Mouse (Mus musculus): ENCODE data around the gene Gm20388. TPM values are rescaled to one million over a fixed set of nuclear protein-coding genes. Genes with fewer than 3 reads are reported as not detected.
A peak's percentile ranks its signal among the peaks of the same experiment; 100 is the strongest.

The Gm20388 gene
- polyA plus RNA-seq, 1 experiment from 2014 or later: not detected

DNA sequence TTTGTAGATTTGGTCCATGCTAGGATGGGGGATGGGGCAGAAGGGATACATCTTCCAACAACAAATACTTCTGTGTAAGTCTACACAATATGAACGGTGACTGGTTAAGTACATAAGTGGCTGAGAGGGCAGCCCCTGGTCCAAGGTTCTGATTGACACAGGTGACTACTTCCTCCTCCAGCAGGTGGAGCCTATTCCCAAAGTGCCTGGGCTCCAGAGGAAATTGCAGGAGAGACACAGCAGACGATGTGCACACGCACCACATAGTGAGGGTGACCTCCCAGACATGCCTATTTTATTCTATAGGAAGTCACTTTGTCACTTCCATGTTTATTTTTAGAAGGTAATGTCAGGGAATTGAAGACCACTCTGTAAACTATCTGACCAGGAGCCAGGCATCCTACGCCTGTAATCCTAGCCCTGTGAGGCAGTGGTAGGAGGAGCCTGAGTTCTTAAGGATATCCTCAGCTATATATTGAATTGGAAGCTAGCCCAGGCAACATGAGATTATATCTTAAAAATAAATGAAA is 3970.2 kb downstream of the Gm20388 start:
- no peak overlapping the region for H3K9ac ChIP-seq (ENCODE audit: low read length)
- ATAC-seq (ENCODE audit: low FRiP score, low TSS enrichment) (peak; percentile 38; the same call in 1 of the 2 replicates), DNase-seq (ENCODE audit: low spot score) (no peak)
- no peak overlapping the region for H3K27ac ChIP-seq (replicated peaks)
- H3K27me3 ChIP-seq (ENCODE audit: control insufficient read depth, insufficient read depth, low read length): no peaks in the 10 kb centered on the region
- 36% methylated on average over 4 of the region's 4 CpGs for WGBS
- H3K36me3 ChIP-seq (ENCODE audit: control insufficient read depth, insufficient read depth, low read length): no peaks in the 10 kb centered on the region
- H3K4me1 ChIP-seq (replicated peaks; ENCODE audit: control insufficient read depth, insufficient read depth): no peaks in the 10 kb centered on the region
- H3K9me3 ChIP-seq (ENCODE audit: control insufficient read depth, low read length): no peaks in the 10 kb centered on the region
- H3K4me2 ChIP-seq (replicated peaks; ENCODE audit: low read depth): no peak overlapping the region
- TF ChIP-seq EP300 (optimal IDR thresholded peaks at IDR 0.05): no peak
- peak; percentile 53 for TF ChIP-seq CTCF (IDR thresholded peaks at IDR 0.05; ENCODE audit: low read depth)
- H3K4me3 ChIP-seq (ENCODE audit: low read depth, low read length): no peak overlapping the region

DNA sequence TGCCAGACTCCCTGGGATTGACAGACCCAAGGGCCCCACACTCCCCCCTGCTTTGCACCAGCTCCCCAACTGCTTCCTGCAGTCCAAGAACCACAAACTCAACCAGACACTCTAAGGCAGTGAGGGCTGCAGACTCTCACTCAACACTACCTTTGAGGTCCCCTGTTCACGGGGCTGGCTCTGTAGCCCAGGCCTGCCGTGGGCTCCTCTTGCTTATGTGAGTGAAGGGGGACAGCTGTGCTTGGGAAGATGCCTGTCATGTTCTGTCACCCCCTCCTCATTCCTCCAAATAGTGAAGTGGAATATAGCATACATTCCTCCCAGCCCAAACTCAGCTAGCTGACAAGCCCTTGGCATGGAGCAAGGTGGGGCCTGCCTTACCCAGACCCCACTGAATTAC is 3971.8 kb downstream of the Gm20388 start:
- Histone ChIP-seq H3K4me3 (ENCODE audit: low read depth, low read length) (no peak overlapping the region), H3K9ac (ENCODE audit: low read length) (no peak overlapping the region), H3K36me3 (ENCODE audit: control insufficient read depth, insufficient read depth, low read length) (no peaks in the 10 kb centered on the region), H3K9me3 (ENCODE audit: control insufficient read depth, low read length) (no peaks in the 10 kb centered on the region), H3K27me3 (ENCODE audit: control insufficient read depth, insufficient read depth, low read length) (no peaks in the 10 kb centered on the region), H3K4me2 (replicated peaks; ENCODE audit: low read depth) (no peak overlapping the region), H3K27ac (replicated peaks) (no peak overlapping the region), H3K4me1 (replicated peaks; ENCODE audit: control insufficient read depth, insufficient read depth) (no peaks in the 10 kb centered on the region)
- WGBS: 66% methylated on average over 2 of the region's 2 CpGs
- DNase-seq (ENCODE audit: low spot score) (no peak), ATAC-seq (ENCODE audit: low FRiP score, low TSS enrichment) (no peak)
- TF ChIP-seq EP300 (optimal IDR thresholded peaks at IDR 0.05) (no peak), CTCF (IDR thresholded peaks at IDR 0.05; ENCODE audit: low read depth) (no peak)

DNA sequence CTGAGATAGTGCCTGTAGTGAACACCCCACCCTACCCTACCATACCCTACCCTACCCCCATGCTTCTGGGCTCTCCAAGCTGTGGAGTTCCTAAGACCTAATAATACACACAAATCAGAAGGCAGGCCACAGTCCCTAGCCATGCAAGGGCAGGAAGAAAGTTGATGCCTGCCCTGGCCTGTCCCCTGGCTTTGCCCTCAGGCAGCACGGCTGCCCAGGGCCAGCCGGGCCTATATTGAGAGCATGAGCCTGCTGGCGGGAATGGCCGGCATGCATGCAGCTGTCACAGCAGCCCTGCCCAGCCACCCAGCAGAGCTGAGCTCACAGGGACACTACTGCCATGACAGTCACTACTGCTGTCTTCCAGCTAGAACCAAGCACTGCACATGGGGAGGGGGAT is 3972.5 kb downstream of the Gm20388 start:
- ATAC-seq (ENCODE audit: low FRiP score, low TSS enrichment): no peak

DNA sequence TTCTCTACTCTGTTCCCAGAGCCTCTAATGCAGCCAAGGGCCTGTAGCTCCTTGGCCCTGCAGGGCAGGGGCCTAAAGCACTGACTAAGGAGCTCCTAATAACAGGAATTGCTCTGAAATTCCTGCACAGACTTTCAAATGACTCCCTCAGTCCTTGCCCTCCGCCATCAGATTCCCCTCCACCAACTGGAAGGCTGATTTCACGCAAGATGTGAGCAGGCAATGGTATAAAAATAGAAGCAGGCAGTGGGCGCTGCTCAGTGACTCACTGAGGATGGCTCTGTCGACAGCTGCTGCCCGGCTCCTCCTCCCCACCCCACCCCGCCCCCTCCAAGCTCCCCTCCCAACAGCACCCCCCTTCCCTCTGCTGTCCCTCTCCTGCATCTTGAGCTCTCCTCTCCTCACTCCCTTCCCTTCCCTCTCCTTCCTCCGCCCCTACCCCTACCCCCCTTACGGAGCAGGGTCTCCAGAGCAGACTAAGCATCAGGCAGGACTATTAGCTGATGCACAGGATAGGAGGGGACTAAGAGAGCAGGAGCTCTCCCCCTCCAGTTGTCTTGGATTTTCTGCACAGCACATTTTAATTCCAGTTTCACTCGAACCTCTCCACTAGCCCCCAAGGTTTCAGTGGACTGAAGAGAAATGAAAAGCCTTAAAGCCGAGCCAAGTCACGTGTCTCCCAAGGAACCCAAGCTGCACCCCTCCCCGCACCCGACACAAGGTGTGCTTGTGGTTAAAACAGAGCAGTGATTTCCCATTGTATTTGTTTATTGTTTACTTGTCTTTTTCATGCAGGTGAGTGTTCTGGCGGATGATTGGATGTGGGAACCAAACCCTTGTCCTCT is 3974.3 kb downstream of the Gm20388 start:
- Histone ChIP-seq H3K27me3 (ENCODE audit: control insufficient read depth, insufficient read depth, low read length) (no peaks in the 10 kb centered on the region), H3K9me3 (ENCODE audit: control insufficient read depth, low read length) (no peaks in the 10 kb centered on the region), H3K36me3 (ENCODE audit: control insufficient read depth, insufficient read depth, low read length) (no peaks in the 10 kb centered on the region), H3K4me1 (replicated peaks; ENCODE audit: control insufficient read depth, insufficient read depth) (no peaks in the 10 kb centered on the region), H3K4me2 (replicated peaks; ENCODE audit: low read depth) (no peak overlapping the region; the same call in 1 of the 2 replicates), H3K4me3 (ENCODE audit: low read depth, low read length) (no peak overlapping the region), H3K9ac (ENCODE audit: low read length) (no peak overlapping the region), H3K27ac (replicated peaks) (no peak overlapping the region)
- TF ChIP-seq EP300 (optimal IDR thresholded peaks at IDR 0.05): no peak
- 0 out of 2 replicates have a peak, but pooled peaks have one; percentile 10 for TF ChIP-seq CTCF (IDR thresholded peaks at IDR 0.05; ENCODE audit: low read depth)
- ATAC-seq (ENCODE audit: low FRiP score, low TSS enrichment) (peak; percentile 64), DNase-seq (ENCODE audit: low spot score) (peak; percentile 38)
- WGBS: 2% methylated on average over 14 of the region's 14 CpGs

More for the DNA sequence above, 3972.5 kb downstream of the Gm20388 start:
- H3K27me3 ChIP-seq (ENCODE audit: control insufficient read depth, insufficient read depth, low read length): no peaks in the 10 kb centered on the region
- no peaks in the 10 kb centered on the region for H3K4me1 ChIP-seq (replicated peaks; ENCODE audit: control insufficient read depth, insufficient read depth)
- H3K9me3 ChIP-seq (ENCODE audit: control insufficient read depth, low read length): no peaks in the 10 kb centered on the region
- H3K4me2 ChIP-seq (replicated peaks; ENCODE audit: low read depth): no peak overlapping the region
- no peaks in the 10 kb centered on the region for H3K36me3 ChIP-seq (ENCODE audit: control insufficient read depth, insufficient read depth, low read length)
- H3K9ac ChIP-seq (ENCODE audit: low read length): no peak overlapping the region
- H3K27ac ChIP-seq (replicated peaks): no peak overlapping the region
- TF ChIP-seq CTCF (IDR thresholded peaks at IDR 0.05; ENCODE audit: low read depth) (no peak), EP300 (optimal IDR thresholded peaks at IDR 0.05) (no peak)
- WGBS: 78% methylated on average over 4 of the region's 4 CpGs
- H3K4me3 ChIP-seq (ENCODE audit: low read depth, low read length): no peak overlapping the region
- no peak for DNase-seq (ENCODE audit: low spot score)

DNA sequence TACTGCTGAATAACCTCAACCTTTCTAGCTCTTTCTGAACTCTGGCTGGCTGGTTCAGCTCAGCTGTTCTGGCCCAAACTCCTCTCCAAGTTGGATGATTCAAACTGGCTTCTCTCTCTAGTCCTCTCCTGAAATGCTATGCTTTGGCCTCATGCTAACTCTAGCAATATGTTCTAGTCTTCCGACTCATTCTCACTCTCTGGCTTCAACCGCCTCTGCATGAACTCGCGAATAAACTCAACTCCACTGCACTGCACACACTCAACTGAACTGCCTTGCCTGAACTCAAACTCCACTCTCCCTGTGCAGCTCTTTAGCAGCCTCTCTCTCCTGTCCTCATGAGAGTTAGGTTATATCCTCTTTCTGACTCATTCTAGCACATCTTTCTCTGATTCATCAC is 3976.5 kb downstream of the Gm20388 start:
- H3K27me3 ChIP-seq (ENCODE audit: control insufficient read depth, insufficient read depth, low read length): peaks cover 9% of the 10 kb centered on the region
- H3K9me3 ChIP-seq (ENCODE audit: control insufficient read depth, low read length): no peaks in the 10 kb centered on the region
- H3K4me2 ChIP-seq (replicated peaks; ENCODE audit: low read depth): no peak overlapping the region
- H3K36me3 ChIP-seq (ENCODE audit: control insufficient read depth, insufficient read depth, low read length): no peaks in the 10 kb centered on the region
- H3K27ac ChIP-seq (replicated peaks): no peak overlapping the region
- H3K4me1 ChIP-seq (replicated peaks; ENCODE audit: control insufficient read depth, insufficient read depth): no peaks in the 10 kb centered on the region; the same call in 1 of the 2 replicates
- TF ChIP-seq CTCF (IDR thresholded peaks at IDR 0.05; ENCODE audit: low read depth): no peak
- TF ChIP-seq EP300 (optimal IDR thresholded peaks at IDR 0.05): no peak
- DNase-seq (ENCODE audit: low spot score) (no peak), ATAC-seq (ENCODE audit: low FRiP score, low TSS enrichment) (no peak)
- no peak overlapping the region for H3K9ac ChIP-seq (ENCODE audit: low read length)
- WGBS: 86% methylated on average over 4 of the region's 4 CpGs
- no peak overlapping the region for H3K4me3 ChIP-seq (ENCODE audit: low read depth, low read length)

DNA sequence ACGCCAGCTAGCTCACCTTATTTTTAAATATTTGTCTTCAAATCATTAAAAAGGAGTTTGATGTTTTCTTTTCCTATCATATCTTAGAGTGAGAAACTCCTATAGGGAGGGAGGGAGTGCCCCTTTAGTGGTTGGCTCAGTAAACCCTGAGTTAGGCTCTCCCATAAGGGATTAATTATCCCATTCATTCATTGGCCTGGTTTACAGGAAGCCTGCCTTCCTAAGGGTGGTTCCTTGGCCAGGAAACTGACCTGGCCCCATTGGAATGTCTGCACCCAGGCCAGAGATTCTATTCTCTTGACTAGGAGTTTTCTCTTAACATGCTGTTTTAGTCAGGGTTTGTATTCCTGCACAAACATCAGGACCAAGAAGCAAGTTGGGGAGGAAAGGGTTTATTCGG is 3977.3 kb downstream of the Gm20388 start:
- Histone ChIP-seq H3K36me3 (ENCODE audit: control insufficient read depth, insufficient read depth, low read length) (no peaks in the 10 kb centered on the region), H3K27me3 (ENCODE audit: control insufficient read depth, insufficient read depth, low read length) (peaks cover 9% of the 10 kb centered on the region), H3K4me1 (replicated peaks; ENCODE audit: control insufficient read depth, insufficient read depth) (no peaks in the 10 kb centered on the region; the same call in 1 of the 2 replicates), H3K4me2 (replicated peaks; ENCODE audit: low read depth) (no peak overlapping the region), H3K27ac (replicated peaks) (no peak overlapping the region), H3K9me3 (ENCODE audit: control insufficient read depth, low read length) (no peaks in the 10 kb centered on the region), H3K4me3 (ENCODE audit: low read depth, low read length) (no peak overlapping the region), H3K9ac (ENCODE audit: low read length) (no peak overlapping the region)
- 73% methylated on average over 2 of the region's 2 CpGs for WGBS
- ATAC-seq (ENCODE audit: low FRiP score, low TSS enrichment) (no peak), DNase-seq (ENCODE audit: low spot score) (no peak)
- TF ChIP-seq EP300 (optimal IDR thresholded peaks at IDR 0.05): no peak
- TF ChIP-seq CTCF (IDR thresholded peaks at IDR 0.05; ENCODE audit: low read depth): no peak
